Mouse (Mus musculus): ENCODE measurements at regions not wholly inside any gene's neighbourhood (a gene's known extent, or its start where the extent isn't known, plus 50 kb on each side); places are given as distances from the start of the nearest gene placed in this dataset.

DNA sequence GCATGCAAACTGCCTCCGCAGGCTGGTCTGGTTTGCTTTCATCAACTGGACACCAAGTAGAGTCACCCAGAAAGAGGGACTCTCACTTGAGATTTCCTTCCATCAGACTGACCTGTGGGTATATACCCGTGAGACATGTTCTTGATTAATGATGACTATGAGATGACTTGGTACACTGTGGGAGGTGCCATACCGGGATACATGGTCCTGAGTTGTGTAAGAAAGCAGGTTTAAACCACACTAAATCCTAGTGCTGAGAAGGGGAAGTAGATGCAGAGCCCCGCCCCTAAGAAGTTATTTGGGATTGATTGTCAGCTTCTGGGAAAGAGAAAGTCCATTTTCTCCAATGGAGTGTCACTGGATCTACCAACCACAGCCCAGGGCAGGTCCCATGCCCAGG, 196.2 kb upstream of the Bcl6 start:
- Histone ChIP-seq H3K27ac (ENCODE audit: control insufficient read depth, insufficient read depth, low read depth, low read length, poor library complexity) (no peak overlapping the region), H3K4me1 (ENCODE audit: control insufficient read depth, insufficient read depth, low read length) (peaks cover 2% of the 10 kb centered on the region; the same call in 1 of the 2 replicates), H3K4me3 (replicated peaks; ENCODE audit: control insufficient read depth, low read depth, low read length) (no peak overlapping the region)
- WGBS, result 54% methylated on average over 4 of the region's 4 CpGs
- TF ChIP-seq CTCF (IDR thresholded peaks at IDR 0.05; ENCODE audit: control insufficient read depth, insufficient read depth, low read length) (no peak), POLR2A (IDR thresholded peaks at IDR 0.05; ENCODE audit: borderline replicate concordance, control insufficient read depth, low read depth, low read length) (no peak)

DNA sequence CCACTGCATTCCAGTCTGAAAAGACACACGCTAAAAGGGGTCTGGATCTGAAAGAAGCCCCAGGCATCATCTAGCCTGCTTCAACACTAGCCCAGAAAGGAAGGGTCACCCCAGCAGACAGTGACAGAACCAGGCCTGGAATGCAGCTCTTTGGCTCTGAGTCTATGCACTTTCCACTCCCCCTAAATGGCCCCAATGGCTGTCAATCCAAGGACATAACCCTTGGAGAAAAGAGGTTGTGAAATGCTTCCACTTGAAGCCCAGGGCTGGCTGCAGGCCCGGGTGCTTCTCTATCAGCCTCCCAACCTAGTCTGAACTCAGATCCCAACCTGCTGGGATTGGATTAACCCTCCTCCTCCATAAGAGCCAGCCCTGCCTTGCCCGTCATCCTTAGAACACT, 194.6 kb upstream of the Bcl6 start:
- WGBS, result 67% methylated on average over 3 of the region's 3 CpGs
- H3K4me3 ChIP-seq (replicated peaks; ENCODE audit: control insufficient read depth, low read depth, low read length), result no peak overlapping the region
- H3K4me1 ChIP-seq (ENCODE audit: control insufficient read depth, insufficient read depth, low read length), result peaks cover 2% of the 10 kb centered on the region; the same call in 1 of the 2 replicates
- TF ChIP-seq POLR2A (IDR thresholded peaks at IDR 0.05; ENCODE audit: borderline replicate concordance, control insufficient read depth, low read depth, low read length) (no peak), CTCF (IDR thresholded peaks at IDR 0.05; ENCODE audit: control insufficient read depth, insufficient read depth, low read length) (no peak)
- no peak overlapping the region for H3K27ac ChIP-seq (ENCODE audit: control insufficient read depth, insufficient read depth, low read depth, low read length, poor library complexity)

DNA sequence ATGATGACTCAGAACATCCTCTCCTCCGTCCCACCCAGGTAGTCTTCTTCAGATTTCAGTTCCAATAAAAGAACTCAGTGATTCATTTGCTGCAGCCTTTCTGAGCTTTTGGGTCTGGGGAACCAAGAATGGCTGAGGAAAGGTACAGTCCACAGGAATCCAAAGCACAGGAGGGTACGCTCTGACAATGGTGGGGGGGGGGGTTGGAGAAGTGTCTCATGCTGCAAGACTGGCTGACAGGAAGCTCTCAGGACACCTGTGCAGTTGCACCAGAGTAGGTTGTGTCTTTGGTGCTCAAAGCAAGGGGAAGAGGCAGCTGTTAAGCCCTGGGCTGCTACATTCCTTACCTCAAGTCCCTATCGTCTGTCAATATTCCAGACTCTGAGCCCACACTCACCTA, 192.7 kb upstream of the Bcl6 start:
- TF ChIP-seq POLR2A (IDR thresholded peaks at IDR 0.05; ENCODE audit: borderline replicate concordance, control insufficient read depth, low read depth, low read length), result no peak
- TF ChIP-seq CTCF (IDR thresholded peaks at IDR 0.05; ENCODE audit: control insufficient read depth, insufficient read depth, low read length), result no peak
- no peak overlapping the region for H3K4me3 ChIP-seq (replicated peaks; ENCODE audit: control insufficient read depth, low read depth, low read length)
- H3K27ac ChIP-seq (ENCODE audit: control insufficient read depth, insufficient read depth, low read depth, low read length, poor library complexity), result no peak overlapping the region
- 64% methylated on average over 3 of the region's 3 CpGs for WGBS
- peaks cover 2% of the 10 kb centered on the region; the same call in 1 of the 2 replicates for H3K4me1 ChIP-seq (ENCODE audit: control insufficient read depth, insufficient read depth, low read length)

DNA sequence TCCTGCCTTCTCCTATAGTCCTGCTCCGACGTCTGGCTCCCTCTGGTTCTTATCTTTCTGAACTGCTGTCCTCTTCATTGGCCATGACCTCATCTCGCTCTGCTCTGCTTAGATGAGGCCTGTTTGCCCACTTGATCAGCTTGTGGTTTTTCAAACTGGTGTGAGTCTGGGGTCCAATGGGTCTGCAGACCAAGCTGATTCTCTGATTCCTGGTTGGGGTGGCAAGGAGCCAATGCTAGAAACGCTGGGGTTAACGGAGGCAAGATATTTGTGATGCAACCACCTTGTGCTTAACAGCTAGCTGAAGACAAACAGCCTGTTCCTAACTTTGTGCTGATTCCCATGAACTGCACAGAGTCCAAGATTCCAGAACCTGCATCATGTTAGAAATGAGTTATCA, 192.0 kb upstream of the Bcl6 start:
- WGBS, result 59% methylated on average over 5 of the region's 5 CpGs
- Histone ChIP-seq H3K4me3 (replicated peaks; ENCODE audit: control insufficient read depth, low read depth, low read length) (no peak overlapping the region), H3K4me1 (ENCODE audit: control insufficient read depth, insufficient read depth, low read length) (no peaks in the 10 kb centered on the region), H3K27ac (ENCODE audit: control insufficient read depth, insufficient read depth, low read depth, low read length, poor library complexity) (no peak overlapping the region)
- TF ChIP-seq POLR2A (IDR thresholded peaks at IDR 0.05; ENCODE audit: borderline replicate concordance, control insufficient read depth, low read depth, low read length), result no peak
- TF ChIP-seq CTCF (IDR thresholded peaks at IDR 0.05; ENCODE audit: control insufficient read depth, insufficient read depth, low read length), result no peak

- H3K27ac ChIP-seq (ENCODE audit: control insufficient read depth, insufficient read depth, low read depth, low read length, poor library complexity), result no peak overlapping the region
- no peak for TF ChIP-seq POLR2A (IDR thresholded peaks at IDR 0.05; ENCODE audit: borderline replicate concordance, control insufficient read depth, low read depth, low read length)
- no peak for TF ChIP-seq CTCF (IDR thresholded peaks at IDR 0.05; ENCODE audit: control insufficient read depth, insufficient read depth, low read length)
- H3K4me3 ChIP-seq (replicated peaks; ENCODE audit: control insufficient read depth, low read depth, low read length), result no peak overlapping the region
- no peaks in the 10 kb centered on the region; the same call in 1 of the 2 replicates for H3K4me1 ChIP-seq (ENCODE audit: control insufficient read depth, insufficient read depth, low read length)
- WGBS, result 81% methylated on average over 2 of the region's 2 CpGs
Observed at GRCm38 (mm10) chr16:24177564-24177963, 188.9 kb upstream of the Bcl6 start.

DNA sequence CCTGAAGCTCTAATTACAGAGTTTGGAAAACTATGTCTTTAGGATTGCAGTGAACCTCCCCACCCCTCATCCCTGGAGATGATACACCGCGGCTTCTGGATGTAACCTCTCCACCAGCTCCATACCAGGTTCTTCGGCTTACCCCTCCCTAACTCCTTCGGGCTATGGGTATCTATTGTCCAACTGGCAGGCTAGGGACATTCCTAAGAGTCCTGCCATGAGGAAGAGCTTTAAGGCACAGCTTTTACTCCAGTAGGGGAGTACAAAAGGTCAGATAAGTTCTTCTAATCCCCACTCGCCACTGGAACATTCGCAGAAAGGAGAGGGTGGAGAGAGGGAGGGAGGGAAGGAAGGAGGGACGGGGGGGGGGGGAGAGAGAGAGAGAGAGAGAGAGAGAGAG, 188.5 kb upstream of the Bcl6 start:
- 78% methylated on average over 7 of the region's 7 CpGs for WGBS
- TF ChIP-seq CTCF (IDR thresholded peaks at IDR 0.05; ENCODE audit: control insufficient read depth, insufficient read depth, low read length) (no peak), POLR2A (IDR thresholded peaks at IDR 0.05; ENCODE audit: borderline replicate concordance, control insufficient read depth, low read depth, low read length) (no peak)

GRCm38 (mm10) chr16:24176057-24176456, 187.4 kb upstream of the Bcl6 start:
- no peak for TF ChIP-seq CTCF (IDR thresholded peaks at IDR 0.05; ENCODE audit: control insufficient read depth, insufficient read depth, low read length)
- no peak for TF ChIP-seq POLR2A (IDR thresholded peaks at IDR 0.05; ENCODE audit: borderline replicate concordance, control insufficient read depth, low read depth, low read length)
- Histone ChIP-seq H3K4me3 (replicated peaks; ENCODE audit: control insufficient read depth, low read depth, low read length) (no peak overlapping the region), H3K4me1 (ENCODE audit: control insufficient read depth, insufficient read depth, low read length) (peaks cover 1% of the 10 kb centered on the region; the same call in 1 of the 2 replicates), H3K27ac (ENCODE audit: control insufficient read depth, insufficient read depth, low read depth, low read length, poor library complexity) (no peak overlapping the region)
- 83% methylated on average over 2 of the region's 2 CpGs for WGBS

More for the DNA sequence above, 188.5 kb upstream of the Bcl6 start:
- no peak overlapping the region for H3K27ac ChIP-seq (ENCODE audit: control insufficient read depth, insufficient read depth, low read depth, low read length, poor library complexity)
- H3K4me3 ChIP-seq (replicated peaks; ENCODE audit: control insufficient read depth, low read depth, low read length), result no peak overlapping the region
- H3K4me1 ChIP-seq (ENCODE audit: control insufficient read depth, insufficient read depth, low read length), result no peaks in the 10 kb centered on the region; the same call in 1 of the 2 replicates

DNA sequence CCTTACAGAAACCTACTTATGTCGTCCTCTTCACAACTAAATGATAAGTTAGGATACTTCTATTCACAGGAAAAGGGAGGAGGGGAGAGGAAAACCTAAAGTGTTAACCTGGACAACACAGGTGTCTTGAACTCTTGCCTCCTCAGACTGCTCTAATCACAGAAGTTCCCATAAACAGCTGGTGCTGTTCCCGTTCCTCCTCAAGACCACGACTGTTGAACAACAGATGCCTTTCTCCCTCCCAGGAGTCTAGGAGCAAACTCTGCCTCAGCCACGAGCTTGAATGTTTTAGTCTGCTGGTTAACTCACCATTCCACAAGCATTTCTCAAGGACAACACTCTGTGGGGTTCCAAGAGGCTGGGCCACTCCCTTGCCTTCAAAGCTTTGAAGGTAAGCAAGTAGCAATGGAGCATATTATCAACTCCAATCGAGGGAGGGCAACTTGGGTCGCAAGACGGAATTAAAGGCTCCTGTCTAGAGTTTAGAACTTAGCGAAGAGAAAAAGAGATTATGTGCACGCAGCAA, 186.6 kb upstream of the Bcl6 start:
- TF ChIP-seq POLR2A (IDR thresholded peaks at IDR 0.05; ENCODE audit: borderline replicate concordance, control insufficient read depth, low read depth, low read length) (no peak), CTCF (IDR thresholded peaks at IDR 0.05; ENCODE audit: control insufficient read depth, insufficient read depth, low read length) (no peak)
- H3K27ac ChIP-seq (ENCODE audit: control insufficient read depth, insufficient read depth, low read depth, low read length, poor library complexity), result no peak overlapping the region
- 73% methylated on average over 9 of the region's 9 CpGs for WGBS
- no peak overlapping the region for H3K4me3 ChIP-seq (replicated peaks; ENCODE audit: control insufficient read depth, low read depth, low read length)
- H3K4me1 ChIP-seq (ENCODE audit: control insufficient read depth, insufficient read depth, low read length), result peaks cover 1% of the 10 kb centered on the region; the same call in 1 of the 2 replicates

- no peak for TF ChIP-seq CTCF (IDR thresholded peaks at IDR 0.05; ENCODE audit: control insufficient read depth, insufficient read depth, low read length)
- TF ChIP-seq POLR2A (IDR thresholded peaks at IDR 0.05; ENCODE audit: borderline replicate concordance, control insufficient read depth, low read depth, low read length), result no peak
- WGBS, result 74% methylated on average over 3 of the region's 3 CpGs
- Histone ChIP-seq H3K27ac (ENCODE audit: control insufficient read depth, insufficient read depth, low read depth, low read length, poor library complexity) (no peak overlapping the region), H3K4me3 (replicated peaks; ENCODE audit: control insufficient read depth, low read depth, low read length) (no peak overlapping the region), H3K4me1 (ENCODE audit: control insufficient read depth, insufficient read depth, low read length) (peaks cover 1% of the 10 kb centered on the region; the same call in 1 of the 2 replicates)
Observed at GRCm38 (mm10) chr16:24174595-24174994, 185.9 kb upstream of the Bcl6 start.
